Mouse (Mus musculus): ENCODE data around the gene Rps15a.

The Rps15a gene

DNA sequence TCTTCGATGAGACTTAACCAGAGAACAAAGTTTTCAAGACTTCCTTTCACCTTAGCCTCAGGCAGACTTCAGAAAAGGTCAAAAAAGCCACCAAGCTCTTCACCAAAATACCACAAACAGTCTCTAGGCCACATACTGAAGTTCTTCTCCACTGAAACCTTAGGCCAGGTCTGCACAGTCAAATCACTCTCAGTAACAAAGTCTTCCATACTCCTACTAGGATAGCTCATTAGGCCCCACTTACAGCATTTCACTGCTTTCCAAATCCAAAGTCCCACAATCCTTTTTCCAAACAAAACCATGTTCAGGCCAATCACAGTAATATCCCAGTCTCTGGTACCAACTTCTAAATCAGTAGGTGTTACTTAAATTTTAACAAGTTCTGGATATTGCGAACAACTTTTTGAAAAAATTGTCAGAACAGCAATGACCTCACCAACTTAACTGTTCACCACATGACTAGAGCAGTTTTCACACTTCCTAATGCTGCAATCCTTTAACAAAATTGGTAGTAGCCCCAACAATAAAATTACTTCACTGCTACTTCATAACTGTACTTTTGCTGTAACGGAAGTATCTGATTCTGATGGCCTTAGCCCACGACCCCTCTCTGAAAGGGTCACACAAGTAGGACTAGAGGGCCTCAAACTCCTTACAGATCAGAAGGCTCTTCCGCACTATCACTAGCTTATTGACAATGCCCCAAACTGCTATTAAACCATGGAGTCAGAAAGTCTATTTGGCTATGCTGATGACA lies 2.3 kb downstream of the Rps15a start:
- DNase-seq, result no peak

GRCm38 (mm10) chr7:118111128-118111527 lies 4.9 kb downstream of the Rps15a start:
- no peak for DNase-seq

DNA sequence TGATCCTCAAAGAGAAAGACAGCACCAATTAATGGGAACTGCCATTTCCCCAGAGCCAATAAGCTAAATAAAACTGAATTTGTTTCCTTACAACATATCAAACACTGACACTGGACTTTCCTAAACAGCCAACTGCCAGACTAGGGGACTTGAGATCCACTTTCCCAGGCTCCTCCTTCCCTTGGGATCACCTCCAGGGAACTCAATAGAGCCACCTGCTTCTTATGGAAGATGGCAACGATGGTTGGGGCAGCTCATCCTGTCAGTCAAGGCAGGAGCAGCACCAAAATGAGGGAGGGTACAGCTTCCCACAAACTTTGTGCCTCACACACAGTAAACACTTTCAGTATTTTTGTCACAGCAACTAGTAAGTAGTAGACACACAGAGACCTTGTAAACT lies 8.3 kb downstream of the Rps15a start:
- DNase-seq, result no peak

DNA sequence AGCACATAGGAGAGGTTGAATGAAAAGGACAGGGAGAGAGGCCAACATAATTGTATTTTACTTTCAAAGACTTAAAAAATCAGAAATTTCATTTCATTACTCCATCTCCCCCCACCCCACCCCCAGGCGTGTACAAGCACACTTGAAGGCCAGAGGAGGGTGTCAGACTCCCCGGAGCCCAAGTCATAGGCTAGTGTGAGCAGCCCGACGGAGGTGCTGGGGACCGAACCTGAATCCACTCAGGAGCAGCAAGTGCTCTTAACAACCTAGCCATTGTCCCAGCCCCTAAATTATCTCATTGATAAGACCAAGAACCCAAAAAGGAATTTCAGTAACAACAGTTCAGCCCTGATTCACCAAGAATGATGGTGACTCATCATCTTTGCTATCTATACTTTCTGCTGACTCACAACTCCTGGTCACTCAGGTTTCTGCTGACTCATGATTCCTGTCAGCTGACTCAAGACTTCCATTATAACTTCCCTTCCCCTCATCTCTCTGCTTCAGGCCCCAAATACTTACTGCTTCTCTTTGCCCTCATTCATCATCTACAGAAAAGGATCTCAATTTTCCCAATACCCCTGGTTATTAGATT lies 11.4 kb downstream of the Rps15a start:
- DNase-seq, result no peak

DNA sequence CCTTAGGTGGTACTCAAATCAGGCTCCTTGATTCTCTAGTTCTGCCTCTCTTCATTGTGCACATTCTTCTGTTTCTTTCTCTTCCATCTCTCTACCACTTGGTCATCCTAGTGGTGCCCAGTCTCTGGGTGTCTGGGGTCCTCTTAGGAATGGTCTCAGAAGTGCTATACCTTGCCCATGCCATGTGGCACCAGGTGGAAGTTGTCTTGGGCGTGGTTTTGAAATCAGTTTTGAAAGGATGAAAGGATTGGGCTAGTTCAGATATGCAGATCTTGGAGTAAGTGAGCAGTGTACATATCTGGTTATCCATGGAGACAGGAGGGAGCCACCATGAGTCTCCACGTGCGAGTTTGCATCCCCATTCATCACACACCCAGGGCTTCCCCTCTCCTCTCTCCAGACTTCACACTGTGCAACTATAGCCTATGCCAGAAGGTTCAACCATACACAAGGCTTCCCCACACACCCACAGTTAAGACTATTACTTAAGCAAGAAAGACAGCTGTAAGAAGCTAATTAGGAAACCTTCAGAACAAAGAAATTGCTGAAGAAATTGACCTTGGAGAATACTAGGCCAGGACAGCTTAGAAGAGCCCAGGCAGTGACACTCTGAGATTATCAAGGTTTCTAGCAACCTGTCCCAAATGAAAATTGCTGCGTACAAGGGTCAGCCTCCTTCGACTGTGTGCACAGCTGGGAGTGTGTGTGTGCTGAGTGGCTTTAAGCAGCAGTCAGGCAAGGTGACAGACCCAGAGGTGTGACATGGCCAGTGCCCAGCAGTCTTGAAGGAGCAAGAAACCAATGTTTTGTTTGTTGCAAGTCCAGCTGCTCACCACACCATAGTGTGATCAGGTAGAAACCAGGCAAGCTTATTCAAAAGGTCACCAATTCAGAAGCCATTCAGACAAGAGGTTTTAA lies 12.3 kb downstream of the Rps15a start:
- no peak for DNase-seq

DNA sequence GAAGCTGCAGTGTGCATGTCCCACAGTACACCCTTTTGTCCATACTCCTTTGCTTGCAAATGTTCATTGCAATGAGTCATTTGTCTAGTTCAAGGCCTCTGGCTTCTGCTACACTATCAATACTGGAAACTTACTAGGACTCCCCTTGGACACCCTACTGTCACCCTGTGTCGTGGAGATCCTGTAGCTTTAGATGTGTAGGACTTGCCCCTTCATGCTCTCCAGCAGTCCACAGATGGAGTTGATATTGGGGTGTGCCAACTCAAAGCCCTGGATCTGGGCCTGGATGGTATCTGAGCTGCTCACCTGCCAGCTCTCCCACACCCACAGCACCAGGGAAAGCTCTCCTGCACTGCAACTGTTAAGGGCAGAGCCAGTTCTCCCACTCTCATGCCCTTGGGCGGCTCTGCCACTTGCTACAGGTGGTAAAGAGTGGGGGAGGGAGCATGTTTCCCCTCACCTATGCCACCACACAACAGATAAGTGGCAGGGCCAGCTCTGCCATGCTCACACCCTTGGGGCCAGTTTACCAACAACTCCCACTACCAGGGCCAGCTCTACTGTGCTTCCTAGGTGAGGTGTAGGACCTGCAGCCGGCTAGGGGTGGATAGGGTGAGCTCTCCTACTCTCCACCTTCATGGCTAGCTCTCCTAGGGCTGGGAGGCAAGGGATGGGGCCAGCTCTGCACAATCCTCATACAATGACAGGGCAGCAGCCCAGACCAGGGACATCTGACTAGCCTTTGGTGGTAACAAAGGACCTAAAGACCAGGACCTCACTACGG lies 13.1 kb downstream of the Rps15a start:
- DNase-seq, result no peak

GRCm38 (mm10) chr7:118102231-118102630 lies 13.8 kb downstream of the Rps15a start:
- DNase-seq, result no peak

DNA sequence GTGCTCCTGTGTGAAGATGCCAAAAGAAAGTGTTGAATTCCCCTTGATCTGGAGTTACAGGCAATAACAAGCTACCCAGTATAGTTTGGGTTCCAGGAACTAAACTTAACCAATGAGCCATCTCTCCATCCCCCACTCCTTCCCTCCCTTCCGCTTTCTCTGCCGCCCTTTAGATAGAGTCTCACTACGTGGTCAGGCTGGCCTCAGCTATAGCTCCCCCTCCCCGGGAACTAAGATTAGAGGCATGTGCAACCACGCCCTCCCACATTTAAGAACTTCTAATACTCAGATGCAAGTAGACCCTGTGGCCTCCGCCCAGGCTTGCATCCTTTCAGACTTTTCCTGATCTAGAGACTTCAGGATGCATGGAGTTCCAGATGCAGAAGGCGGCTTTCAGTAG lies 18.4 kb downstream of the Rps15a start:
- DNase-seq, result no peak

GRCm38 (mm10) chr7:118079987-118080386 lies 36.0 kb downstream of the Rps15a start:
- DNase-seq, result no peak

DNA sequence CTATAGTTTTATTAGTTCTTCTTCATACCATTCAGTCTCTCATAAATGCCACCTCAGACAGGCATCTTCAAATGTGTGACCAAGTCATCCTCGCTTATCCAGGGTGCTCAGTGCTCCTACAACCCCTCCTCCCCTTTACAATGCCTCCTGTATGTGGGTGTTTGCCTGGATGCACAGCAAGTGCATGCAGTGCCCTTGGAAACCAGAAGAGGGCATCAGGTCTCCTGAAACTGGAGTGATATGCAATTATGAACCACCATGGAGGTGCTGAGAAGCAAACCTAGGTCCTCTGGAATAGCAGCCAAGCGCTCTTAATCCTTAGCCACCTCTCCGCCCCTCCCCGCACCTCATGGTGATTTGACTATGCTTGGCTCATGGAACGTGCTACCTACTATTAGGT lies 36.9 kb downstream of the Rps15a start:
- no peak for DNase-seq

DNA sequence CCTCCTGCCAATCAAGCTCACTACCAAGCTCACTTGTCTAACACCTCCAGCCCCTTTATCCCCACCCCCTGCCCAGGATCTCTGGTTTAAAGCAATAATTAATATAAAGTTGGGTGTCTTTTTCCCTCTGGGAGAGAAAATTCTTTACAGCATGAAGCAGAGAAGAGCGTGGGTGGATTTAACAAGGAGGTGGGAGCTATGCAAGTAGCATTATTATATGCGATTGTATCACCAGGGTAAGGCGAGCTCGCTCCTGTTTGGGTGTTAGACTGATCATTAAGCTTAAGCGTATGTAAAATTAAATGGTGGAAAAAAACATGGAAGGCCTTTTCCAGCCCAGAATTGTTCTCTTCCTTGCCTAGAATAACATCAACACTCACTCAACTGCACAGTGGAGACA lies 48.7 kb downstream of the Rps15a start:
- no peak for DNase-seq

- DNase-seq, result no peak
These were observed 59.7 kb downstream of the Rps15a start for GRCm38 (mm10) chr7:118056300-118056699.
